Mouse (Mus musculus) spleen, adult 2 months (tissue): ENCODE measurements around the gene Ptprt.

ENCODE experiments used
- CTCF ChIP-seq: fragments of 200-500 bp; IDR thresholded peaks from 2 replicates; pipeline ENCODE4 v1.5.1; 2011; ENCODE audit warnings: mild to moderate bottlenecking, inconsistent platforms; ENCODE audit not compliant: insufficient read depth, insufficient read length, insufficient replicate concordance; ENCODE audit errors: extremely low read depth
- POLR2A ChIP-seq: fragments of 200-500 bp; IDR thresholded peaks from 2 replicates; pipeline ENCODE4 v1.6.1; 2011; ENCODE audit warnings: low read depth, low read length, inconsistent platforms

DNA sequence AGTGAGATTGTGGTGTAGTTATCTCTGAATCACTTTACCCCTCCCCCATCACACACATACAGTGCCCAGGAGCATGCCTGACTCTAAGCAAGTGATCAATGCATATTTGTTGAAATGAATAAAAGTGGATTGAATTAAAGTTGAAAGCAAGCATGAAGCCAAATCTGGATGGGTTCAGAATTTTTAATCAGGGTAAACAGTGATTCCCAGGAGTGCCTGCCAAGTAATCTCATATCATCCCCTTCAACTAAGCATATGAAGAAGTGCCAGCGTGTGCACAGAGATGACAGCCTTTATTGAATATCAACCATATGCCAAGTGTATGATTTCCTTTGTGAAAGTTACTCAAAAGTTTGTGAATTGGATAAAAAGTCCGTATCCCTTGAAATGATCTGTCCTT lies 893.4 kb downstream of the Ptprt start:
- TF ChIP-seq CTCF: no peak
- TF ChIP-seq POLR2A: no peak
